Mouse (Mus musculus) lung, postnatal 4 days (tissue): Measurements from ENCODE around the gene Grik3.
A peak's percentile ranks its signal among the peaks of the same experiment; 100 is the strongest.
"Not testable (repeated sequence)": the region's sequence is repeated elsewhere in the genome, so short reads cannot be mapped to it uniquely, and the experiment has no call there.

Source experiments
- DNase-seq, 2 experiments: peaks; one replicate each; pipeline ENCODE4 v3.0.0; 2021

Gene Grik3

GRCm38 (mm10) chr4:125600642-125601041, 110.1 kb downstream of the Grik3 start:
- DNase-seq, result no peak

DNA sequence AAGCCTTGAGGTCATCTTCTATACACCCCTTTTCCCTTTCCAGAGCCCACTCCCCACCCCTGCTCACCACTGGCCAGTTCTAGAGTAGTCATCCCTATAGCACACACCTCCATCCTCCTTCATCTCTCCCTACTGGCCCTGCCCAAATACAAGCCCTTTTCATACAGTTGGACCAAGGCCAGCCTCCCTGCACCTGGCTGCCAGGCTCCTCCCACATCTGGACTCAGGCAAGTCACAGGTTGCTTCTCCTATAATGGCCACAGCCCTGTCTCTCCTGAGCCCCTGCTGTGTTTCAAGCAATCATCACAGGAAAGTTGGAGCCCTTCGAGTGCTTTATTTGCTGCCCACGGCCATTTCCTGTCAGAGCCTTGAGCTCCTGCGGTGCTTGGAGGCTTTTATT, 110.8 kb downstream of the Grik3 start:
- no peak for DNase-seq

GRCm38 (mm10) chr4:125604494-125604893, 114.0 kb downstream of the Grik3 start:
- DNase-seq, result no peak

- DNase-seq, result no peak
These were observed 115.6 kb downstream of the Grik3 start for GRCm38 (mm10) chr4:125606147-125606546.

DNA sequence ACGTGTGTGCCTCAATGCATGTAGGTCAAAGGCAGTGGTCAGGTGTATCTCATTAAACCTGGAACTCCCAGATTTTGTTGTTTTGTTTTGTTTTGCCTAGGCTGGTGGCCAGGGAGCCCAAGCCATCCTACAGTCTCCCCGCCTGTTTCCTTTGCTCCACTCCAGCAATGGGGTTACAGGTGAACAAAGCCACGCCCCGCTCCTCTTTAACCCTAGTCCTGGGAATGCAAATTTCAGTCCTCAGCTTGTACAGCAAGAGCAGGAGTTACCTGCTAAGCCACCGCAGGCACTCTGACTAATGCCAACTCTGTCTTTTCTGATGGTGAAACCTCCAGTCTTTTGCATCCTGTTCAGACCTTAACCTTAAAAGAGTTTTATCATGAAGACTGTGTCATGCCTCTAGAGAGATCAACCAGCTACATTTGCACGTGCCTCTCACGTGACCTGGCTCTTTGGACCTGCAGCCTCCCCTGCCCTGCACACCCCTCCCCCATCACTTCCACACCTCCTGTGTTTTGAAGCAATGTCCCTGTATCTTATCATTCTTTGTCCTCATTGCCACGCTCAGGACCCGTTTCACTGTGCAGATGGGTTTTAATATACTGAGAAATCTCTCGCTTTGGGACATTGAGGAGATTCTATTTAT, 117.0 kb downstream of the Grik3 start:
- no peak for DNase-seq

GRCm38 (mm10) chr4:125608896-125609295, 118.4 kb downstream of the Grik3 start:
- DNase-seq, result not testable (repeated sequence)

DNA sequence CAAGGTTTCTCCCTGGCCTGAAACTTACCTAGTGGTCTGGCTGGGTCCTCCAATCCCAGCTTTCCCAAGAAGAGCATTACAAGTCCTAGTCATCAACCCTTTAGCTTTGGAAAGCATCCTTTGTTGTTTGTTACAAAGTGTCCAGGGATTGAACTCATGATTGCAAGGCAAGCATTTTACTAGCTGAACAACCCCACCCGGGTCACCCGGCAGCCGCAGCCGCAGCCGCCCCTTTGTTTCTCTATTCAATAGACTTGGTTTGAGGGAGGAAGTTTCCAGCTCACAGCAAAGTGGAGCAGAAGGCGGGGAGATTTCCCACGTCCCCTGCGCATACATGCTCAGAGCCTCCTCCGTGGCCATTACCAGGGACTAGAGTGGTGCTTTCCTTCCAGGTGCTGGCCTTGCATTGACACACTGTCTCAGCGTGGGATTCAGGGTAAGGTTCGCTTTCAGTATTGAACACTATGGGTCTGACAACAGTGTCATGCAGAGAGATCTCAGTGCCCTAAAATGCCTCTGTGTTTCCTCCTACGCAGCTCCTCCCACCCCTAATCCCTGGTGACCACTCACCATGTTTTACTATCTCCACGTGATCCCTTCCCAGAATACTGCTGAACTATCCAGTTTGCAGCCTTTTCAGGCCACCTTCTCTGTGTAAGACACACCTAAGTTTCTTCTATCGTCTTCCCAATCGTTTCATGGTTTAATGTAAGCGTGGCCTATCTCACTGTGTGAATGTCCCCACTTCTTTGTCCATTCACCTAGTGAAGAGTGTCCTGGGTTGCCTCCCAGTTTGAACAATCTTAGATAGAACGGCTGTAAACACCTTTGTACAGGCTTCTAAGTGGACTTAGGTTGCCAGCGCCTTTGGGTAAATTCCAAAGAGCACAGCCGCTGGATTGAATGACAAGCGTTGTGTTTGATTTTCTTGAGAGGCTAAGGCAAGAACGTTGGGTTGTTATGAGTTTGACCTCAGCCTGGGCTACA, 119.1 kb downstream of the Grik3 start:
- DNase-seq, result no peak

DNA sequence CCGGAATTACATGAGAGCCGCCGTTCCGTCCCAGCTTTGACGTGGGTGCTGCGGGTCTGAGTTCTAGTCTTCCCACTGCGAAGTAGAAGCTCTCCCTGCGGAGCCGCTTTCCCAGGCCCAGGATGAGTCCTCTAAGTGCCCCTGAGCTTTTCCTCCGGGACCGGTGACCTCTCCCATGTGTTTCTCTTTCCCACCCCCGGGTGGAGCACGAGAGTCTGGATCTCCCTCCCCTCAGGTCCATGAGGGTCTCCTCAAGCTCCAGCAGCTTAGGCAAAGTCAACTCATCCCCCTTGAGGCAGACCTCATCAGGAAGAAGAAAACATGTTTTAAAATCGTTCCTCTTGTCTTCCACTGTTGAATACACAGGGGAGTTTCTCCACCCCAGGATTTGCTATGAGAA, 127.4 kb downstream of the Grik3 start:
- no peak for DNase-seq

DNA sequence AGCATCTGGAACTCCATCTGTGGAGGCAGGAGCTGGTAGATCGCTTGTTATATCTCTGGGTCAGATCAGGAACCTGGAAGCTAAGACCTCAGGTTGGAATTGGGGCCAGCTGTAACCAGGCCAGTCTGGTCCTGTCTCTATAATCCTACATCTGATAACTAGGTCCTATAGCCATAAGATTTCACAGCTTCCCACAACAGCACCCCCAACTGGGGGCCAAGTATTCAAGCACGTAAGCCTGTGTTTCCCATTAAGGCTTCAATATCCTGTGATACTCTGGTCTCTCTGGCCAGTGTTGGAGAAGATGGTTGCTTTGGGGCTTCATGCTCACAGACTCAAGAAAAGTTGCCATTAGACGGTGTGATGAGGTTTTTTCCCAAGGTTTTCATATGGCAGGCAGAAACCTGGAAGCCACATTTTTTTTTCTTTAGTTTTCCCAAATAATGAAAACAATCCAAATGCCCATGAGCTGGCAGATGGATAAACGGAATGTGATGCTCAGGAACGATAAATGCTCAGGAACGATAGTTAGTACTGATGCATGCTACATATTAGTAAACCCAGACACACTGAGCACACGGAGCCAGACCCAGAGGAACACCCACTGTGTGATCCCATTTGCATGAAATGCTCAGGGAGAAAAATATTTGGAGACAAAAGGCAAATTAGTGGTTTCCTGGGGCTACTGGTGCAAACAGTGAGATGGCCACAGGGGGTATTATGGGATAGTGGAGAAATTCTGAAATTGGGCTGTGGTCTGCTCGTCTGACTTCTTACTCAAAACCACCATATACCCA, 128.2 kb downstream of the Grik3 start:
- no peak for DNase-seq

- peak in 1 of 2 experiments; percentile 4 for DNase-seq
These were observed 134.6 kb downstream of the Grik3 start for GRCm38 (mm10) chr4:125624885-125625678.

DNA sequence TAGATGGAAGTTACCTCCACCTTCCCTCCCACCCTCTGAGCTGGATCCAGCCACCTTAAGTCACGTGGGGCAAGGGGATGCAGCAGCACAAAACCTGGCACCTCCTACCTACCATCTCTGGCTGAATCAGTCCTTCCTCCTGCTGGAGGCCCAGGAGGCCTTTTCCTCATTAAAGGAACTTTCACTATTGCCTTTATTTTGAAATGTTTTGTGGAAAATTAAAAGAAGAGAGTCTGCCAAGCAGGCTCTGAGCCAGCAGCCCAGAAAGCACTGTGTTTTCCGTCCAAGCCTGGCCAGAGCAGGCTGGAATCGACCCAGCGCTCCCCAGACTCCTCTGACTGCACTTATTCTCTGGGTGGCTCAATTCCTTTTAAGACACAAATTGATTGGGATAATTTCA, 139.0 kb downstream of the Grik3 start:
- DNase-seq, result peak; percentile 44 to 66

GRCm38 (mm10) chr4:125635037-125635436, 144.5 kb downstream of the Grik3 start:
- DNase-seq, result peak in 1 of 2 experiments; percentile 24

DNA sequence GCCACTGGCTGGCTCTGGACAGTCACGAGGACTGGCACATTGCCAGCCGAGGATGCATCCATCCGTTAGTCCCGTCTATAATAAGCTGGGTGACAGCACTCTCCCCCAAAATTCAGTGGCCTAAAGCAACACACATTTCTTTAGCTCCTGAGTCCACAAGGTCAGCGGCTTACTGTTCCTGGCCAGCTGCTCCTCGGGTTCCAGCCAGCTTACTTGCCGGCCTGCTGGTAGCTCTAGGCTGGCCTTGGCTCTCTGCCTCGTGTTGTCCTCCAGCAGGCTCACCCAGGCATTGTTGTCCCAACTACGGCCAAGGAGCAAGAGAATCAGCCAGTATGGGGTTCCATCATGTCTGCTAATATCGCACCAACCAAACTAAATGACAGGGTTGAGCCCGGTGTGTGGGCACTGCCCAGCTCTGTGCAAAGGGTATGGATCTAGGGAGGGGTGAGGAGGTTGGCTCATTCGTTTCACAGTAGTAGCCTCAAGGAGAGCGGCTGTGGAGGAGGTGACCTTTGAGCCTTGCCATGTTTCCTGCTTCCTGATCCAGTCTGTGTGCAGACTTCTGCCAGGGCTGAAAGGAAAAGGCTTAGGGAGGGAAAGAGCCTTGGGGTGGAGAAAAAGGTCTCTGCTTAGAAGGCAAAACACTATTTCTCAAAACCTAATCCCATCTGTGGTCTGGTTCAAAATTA, 146.3 kb downstream of the Grik3 start:
- peak in 1 of 2 experiments; percentile 32 for DNase-seq

GRCm38 (mm10) chr4:125637364-125637763, 146.9 kb downstream of the Grik3 start:
- DNase-seq, result no peak

GRCm38 (mm10) chr4:125640520-125640919, 150.0 kb downstream of the Grik3 start:
- no peak for DNase-seq

DNA sequence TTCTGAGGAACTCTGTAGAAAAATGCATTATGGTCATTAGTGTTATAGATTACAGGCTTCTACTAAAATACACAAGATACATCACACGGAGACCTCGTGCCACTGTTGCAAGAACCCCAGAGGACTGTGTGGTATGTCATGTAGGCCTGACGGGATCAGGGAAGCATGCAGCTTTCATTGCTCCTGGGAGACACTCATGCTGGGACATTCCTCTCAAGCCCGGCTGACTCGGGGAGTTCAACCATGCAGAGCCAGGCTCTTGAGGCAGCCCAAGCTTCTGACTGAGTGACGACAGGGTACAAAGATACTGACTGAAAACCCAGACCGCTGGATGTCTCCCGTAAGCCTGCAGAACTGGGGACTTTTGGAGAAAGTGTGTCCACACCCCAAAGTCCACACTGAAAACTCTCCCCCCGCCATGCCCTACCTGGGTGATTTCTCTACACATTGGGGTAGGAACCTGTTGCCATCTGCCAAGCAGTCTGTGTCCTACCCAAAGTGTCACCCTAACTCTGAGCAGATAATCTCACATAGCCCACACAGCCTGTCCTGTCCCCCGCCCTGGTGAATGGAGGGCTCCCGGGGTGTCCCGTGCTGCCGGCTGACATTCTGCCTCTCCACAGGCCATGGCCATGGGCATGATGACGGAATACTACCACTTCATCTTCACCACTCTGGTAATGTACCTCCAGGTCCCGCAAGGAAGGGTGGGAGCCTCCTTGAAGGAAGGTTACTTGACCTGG, 150.6 kb downstream of the Grik3 start:
- DNase-seq, result no peak

GRCm38 (mm10) chr4:125644581-125645568, 154.4 kb downstream of the Grik3 start:
- DNase-seq, result no peak

GRCm38 (mm10) chr4:125651676-125652246, 161.3 kb downstream of the Grik3 start:
- DNase-seq, result no peak

GRCm38 (mm10) chr4:125656031-125656430, 165.5 kb downstream of the Grik3 start:
- no peak for DNase-seq
